Mouse (Mus musculus): Measurements from ENCODE around the gene Ccdc134. TPM values are rescaled to one million over a fixed set of nuclear protein-coding genes. Genes with fewer than 3 reads are reported as not detected.

Ccdc134 gene
- polyA plus RNA-seq, 1 experiment from 2014 or later: 4.0 TPM

DNA sequence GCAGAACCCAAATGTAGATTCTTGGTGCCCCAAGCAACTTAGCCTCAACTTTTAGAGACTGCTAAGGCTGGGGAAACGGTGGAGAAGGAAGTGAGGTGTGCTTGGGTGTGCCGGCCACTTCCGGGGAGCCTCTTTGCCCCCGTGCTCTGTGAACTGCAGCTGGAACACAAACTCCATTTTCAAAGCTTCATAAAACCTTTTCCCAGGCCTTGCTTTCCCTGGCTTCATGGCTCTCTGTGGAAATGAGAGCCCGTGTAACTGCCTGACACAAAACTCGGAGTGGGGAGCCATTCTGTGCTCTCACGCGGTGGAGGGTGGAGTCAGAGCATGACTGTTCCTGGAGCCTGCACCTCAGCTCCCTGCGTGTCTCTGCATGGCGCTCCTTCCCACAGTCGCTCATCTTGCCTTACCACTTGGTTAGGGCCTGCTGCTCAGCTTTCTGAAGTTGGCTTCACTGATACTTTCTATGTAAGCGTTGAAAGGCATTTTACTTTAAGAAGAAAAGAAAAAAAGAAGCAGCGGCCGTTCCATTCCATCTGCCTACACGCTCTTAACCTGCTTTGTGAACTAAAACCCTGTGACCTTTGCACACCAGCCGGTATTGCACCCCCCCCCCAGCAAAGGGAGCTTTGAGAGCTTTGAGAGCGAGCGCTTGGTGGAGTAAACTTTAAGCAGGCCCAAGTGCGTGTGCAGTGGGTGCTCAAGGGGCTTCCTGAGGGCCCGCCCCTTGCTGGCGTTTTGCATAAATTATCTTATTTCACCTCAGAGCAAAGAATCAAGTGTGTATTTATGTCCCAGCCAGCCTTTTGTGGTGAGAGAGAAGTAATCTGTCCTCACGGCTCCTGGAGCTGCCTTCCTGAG, 38.7 kb downstream of the Ccdc134 start:
- TF ChIP-seq EP300 (IDR thresholded peaks at IDR 0.05; ENCODE audit: low read depth): no peak
- TF ChIP-seq CTCF (IDR thresholded peaks at IDR 0.05; ENCODE audit: low read depth): no peak
- Histone ChIP-seq H3K4me1 (ENCODE audit: insufficient read depth) (peaks cover 50% of the 10 kb centered on the region), H3K4me2 (ENCODE audit: low read depth, low read length) (peak overlapping the region; percentile 46), H3K36me3 (replicated peaks; ENCODE audit: insufficient read depth, low read length) (peaks cover 17% of the 10 kb centered on the region), H3K27me3 (ENCODE audit: insufficient read depth, low read length) (no peaks in the 10 kb centered on the region), H3K9ac (replicated peaks) (peak overlapping the region; percentile 57), H3K4me3 (ENCODE audit: low read depth, low read length) (peak overlapping the region; percentile 25), H3K9me3 (ENCODE audit: low read length) (no peaks in the 10 kb centered on the region), H3K27ac (ENCODE audit: low read depth) (peak overlapping the region; percentile 68)
- DNase-seq (peak; percentile 32), ATAC-seq (no peak)
- 44% methylated on average over 22 of the region's 22 CpGs for WGBS (ENCODE audit: insufficient replicate concordance)

DNA sequence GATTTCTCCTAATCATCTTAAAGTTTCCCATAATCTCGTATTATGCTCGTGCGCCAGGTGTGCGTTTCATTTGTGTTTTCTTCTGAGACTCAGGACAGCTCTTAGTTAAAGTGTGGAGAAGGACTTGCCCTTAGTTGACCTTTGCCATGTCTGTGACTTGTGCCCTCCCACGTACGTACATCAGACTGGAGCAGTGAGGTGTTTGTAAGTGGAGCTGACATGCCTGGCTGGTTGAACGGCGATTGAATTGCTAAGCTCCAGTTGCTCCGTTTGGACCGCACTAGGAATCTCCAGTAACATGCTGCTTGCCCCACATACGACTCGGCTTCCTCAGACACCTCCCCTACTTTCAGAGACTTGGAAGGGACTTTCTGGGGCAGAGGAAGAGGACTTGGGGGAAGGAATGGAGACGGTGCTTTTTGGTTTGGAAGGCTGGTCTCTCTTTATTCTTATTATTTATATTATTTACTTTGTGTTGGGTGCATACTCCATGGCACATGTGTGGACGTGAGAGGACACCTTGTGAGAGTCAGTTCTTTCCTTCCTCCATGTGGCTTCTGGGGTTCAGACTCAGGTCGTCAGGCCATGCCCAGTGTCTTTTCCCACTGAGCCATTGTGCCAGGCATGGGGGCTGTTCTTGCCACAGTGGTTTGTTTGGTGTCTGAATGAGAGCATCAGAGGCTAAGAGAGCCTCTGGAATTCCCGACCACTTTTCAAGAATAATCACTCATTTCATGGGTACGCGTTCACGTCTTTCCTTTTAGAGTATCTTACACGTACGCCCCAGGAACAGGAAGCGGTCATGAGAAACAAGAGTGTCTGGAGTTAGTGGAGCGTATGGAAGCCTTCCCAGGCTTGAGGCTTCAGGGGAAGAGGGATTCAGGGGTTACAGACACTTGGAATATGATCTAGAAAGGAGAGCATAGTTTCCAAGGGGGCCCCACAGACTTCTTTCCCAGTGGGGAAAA, 39.8 kb downstream of the Ccdc134 start:
- DNase-seq (no peak), ATAC-seq (no peak)
- peak overlapping the region; percentile 29; the same call in 1 of the 2 replicates for H3K27ac ChIP-seq (ENCODE audit: low read depth)
- H3K36me3 ChIP-seq (replicated peaks; ENCODE audit: insufficient read depth, low read length): peaks cover 24% of the 10 kb centered on the region
- H3K9me3 ChIP-seq (ENCODE audit: low read length): no peaks in the 10 kb centered on the region
- TF ChIP-seq CTCF (IDR thresholded peaks at IDR 0.05; ENCODE audit: low read depth) (no peak), EP300 (IDR thresholded peaks at IDR 0.05; ENCODE audit: low read depth) (no peak)
- 0 out of 2 replicates have a peak overlapping the region, but pooled peaks have one; percentile 26 for H3K9ac ChIP-seq (replicated peaks)
- H3K4me3 ChIP-seq (ENCODE audit: low read depth, low read length): no peak overlapping the region
- H3K27me3 ChIP-seq (ENCODE audit: insufficient read depth, low read length): no peaks in the 10 kb centered on the region
- no peak overlapping the region for H3K4me2 ChIP-seq (ENCODE audit: low read depth, low read length)
- peaks cover 47% of the 10 kb centered on the region for H3K4me1 ChIP-seq (ENCODE audit: insufficient read depth)
- 74% methylated on average over 23 of the region's 23 CpGs for whole genome bisulfite sequencing (ENCODE audit: insufficient replicate concordance)

DNA sequence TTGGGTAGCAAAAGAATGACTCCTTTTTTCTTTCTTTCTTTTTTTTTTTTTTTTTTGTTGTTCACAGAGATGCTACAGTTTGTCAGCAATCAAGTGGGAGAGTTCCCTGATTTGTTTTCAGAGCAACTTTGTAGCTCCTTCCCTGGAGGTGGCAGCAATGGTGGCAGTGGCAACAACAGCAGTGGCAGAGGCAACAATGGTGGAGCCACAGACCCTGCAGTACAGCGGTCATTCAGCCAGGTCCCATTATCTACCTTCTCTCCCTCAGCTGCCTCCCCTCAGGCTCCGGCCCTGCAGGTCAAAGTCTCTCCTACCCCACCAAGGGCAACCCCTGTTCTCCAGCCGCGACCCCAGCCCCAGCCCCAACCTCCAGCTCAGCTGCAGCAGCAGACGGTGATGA, 41.9 kb downstream of the Ccdc134 start:
- 78% methylated on average over 5 of the region's 5 CpGs for WGBS (ENCODE audit: insufficient replicate concordance)
- H3K4me2 ChIP-seq (ENCODE audit: low read depth, low read length): no peak overlapping the region
- no peak for ATAC-seq

DNA sequence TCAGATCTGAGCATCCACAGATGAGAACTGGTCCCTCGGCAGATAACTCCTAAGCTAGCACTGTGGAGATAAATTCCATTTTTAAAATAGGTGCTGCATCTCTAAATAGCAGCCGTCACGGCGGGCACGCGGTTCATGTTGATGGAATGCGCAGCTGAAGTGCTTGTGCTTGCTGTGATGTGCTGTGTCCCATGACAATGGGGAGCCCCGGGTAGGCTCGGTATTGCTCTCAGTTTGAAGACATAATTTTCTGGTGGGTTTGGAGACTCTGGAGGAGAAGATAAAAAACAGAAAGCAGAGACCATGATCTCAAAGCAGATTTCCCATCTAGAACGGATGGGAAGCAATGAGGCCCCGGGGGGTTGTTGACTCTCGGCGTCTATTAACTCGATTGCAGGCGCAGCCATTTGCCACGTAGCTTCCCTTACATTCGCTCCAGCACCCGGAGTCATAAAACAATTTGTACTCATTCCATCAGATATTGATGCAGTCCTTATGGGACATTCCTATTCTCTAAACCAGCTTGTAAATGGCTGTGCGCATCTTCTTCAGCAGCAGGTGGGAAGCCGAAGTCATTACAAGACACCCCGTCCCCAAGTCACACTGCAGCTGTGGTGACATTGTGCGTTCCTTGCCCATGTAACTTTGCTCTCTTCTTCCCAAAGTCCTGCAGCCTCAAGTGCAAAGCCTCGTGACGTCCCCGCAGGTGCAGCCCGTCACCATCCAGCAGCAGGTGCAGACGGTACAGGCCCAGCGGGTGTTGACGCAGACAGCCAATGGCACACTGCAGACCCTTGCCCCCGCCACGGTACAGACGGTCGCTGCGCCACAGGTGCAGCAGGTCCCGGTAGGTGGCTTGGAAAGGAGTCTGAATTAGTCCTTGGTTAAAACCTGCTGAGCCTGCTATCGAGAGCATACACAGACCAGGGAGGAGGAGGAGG, 43.0 kb downstream of the Ccdc134 start:
- no peak overlapping the region for H3K9ac ChIP-seq (replicated peaks)
- no peaks in the 10 kb centered on the region for H3K9me3 ChIP-seq (ENCODE audit: low read length)
- H3K4me3 ChIP-seq (ENCODE audit: low read depth, low read length): no peak overlapping the region
- H3K4me2 ChIP-seq (ENCODE audit: low read depth, low read length): no peak overlapping the region
- H3K27ac ChIP-seq (ENCODE audit: low read depth): no peak overlapping the region
- TF ChIP-seq CTCF (IDR thresholded peaks at IDR 0.05; ENCODE audit: low read depth) (no peak), EP300 (IDR thresholded peaks at IDR 0.05; ENCODE audit: low read depth) (no peak)
- H3K36me3 ChIP-seq (replicated peaks; ENCODE audit: insufficient read depth, low read length): peaks cover 46% of the 10 kb centered on the region
- no peaks in the 10 kb centered on the region for H3K27me3 ChIP-seq (ENCODE audit: insufficient read depth, low read length)
- no peak for ATAC-seq
- WGBS (ENCODE audit: insufficient replicate concordance): 91% methylated on average over 36 of the region's 36 CpGs
- H3K4me1 ChIP-seq (ENCODE audit: insufficient read depth): peaks cover 21% of the 10 kb centered on the region
- no peak for DNase-seq

More for the DNA sequence above, 41.9 kb downstream of the Ccdc134 start:
- Histone ChIP-seq H3K36me3 (replicated peaks; ENCODE audit: insufficient read depth, low read length) (peaks cover 36% of the 10 kb centered on the region), H3K9me3 (ENCODE audit: low read length) (no peaks in the 10 kb centered on the region), H3K4me3 (ENCODE audit: low read depth, low read length) (no peak overlapping the region), H3K9ac (replicated peaks) (no peak overlapping the region), H3K27ac (ENCODE audit: low read depth) (no peak overlapping the region), H3K4me1 (ENCODE audit: insufficient read depth) (peaks cover 29% of the 10 kb centered on the region), H3K27me3 (ENCODE audit: insufficient read depth, low read length) (no peaks in the 10 kb centered on the region)
- TF ChIP-seq EP300 (IDR thresholded peaks at IDR 0.05; ENCODE audit: low read depth) (no peak), CTCF (IDR thresholded peaks at IDR 0.05; ENCODE audit: low read depth) (no peak)
- DNase-seq: no peak

DNA sequence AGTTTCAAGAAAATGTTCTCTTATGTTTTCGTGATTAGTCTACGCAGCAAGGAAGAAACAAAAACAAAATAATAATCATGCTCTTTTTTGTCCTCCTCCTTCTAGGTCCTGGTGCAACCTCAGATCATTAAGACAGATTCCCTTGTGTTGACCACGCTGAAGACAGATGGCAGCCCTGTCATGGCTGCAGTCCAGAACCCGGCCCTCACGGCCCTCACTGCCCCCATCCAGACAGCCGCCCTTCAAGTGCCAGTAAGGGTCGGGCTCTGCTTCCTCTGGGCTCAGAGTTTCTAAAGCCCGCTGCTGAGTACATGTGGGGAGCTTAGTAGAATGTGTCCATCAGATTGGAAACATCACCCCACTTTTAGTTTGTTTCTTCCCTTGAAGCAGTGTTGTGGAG, 44.9 kb downstream of the Ccdc134 start:
- no peak for DNase-seq
- ATAC-seq: no peak
- H3K36me3 ChIP-seq (replicated peaks; ENCODE audit: insufficient read depth, low read length): peaks cover 63% of the 10 kb centered on the region
- no peaks in the 10 kb centered on the region for H3K27me3 ChIP-seq (ENCODE audit: insufficient read depth, low read length)
- H3K4me2 ChIP-seq (ENCODE audit: low read depth, low read length): no peak overlapping the region
- no peak overlapping the region for H3K27ac ChIP-seq (ENCODE audit: low read depth)
- 84% methylated on average over 8 of the region's 8 CpGs for WGBS (ENCODE audit: insufficient replicate concordance)
- H3K9ac ChIP-seq (replicated peaks): no peak overlapping the region
- no peaks in the 10 kb centered on the region for H3K9me3 ChIP-seq (ENCODE audit: low read length)
- no peak for TF ChIP-seq CTCF (IDR thresholded peaks at IDR 0.05; ENCODE audit: low read depth)
- no peak for TF ChIP-seq EP300 (IDR thresholded peaks at IDR 0.05; ENCODE audit: low read depth)
- no peak overlapping the region for H3K4me3 ChIP-seq (ENCODE audit: low read depth, low read length)
- peaks cover 2% of the 10 kb centered on the region for H3K4me1 ChIP-seq (ENCODE audit: insufficient read depth)

Measured in liver, postnatal 0 days (tissue).